Mouse (Mus musculus): Measurements from ENCODE around the gene Gm28038. TPM values are rescaled to one million over a fixed set of nuclear protein-coding genes. Genes with fewer than 3 reads are reported as not detected.

The Gm28038 gene
- polyA plus RNA-seq, 1 experiment from 2014 or later, result not detected

DNA sequence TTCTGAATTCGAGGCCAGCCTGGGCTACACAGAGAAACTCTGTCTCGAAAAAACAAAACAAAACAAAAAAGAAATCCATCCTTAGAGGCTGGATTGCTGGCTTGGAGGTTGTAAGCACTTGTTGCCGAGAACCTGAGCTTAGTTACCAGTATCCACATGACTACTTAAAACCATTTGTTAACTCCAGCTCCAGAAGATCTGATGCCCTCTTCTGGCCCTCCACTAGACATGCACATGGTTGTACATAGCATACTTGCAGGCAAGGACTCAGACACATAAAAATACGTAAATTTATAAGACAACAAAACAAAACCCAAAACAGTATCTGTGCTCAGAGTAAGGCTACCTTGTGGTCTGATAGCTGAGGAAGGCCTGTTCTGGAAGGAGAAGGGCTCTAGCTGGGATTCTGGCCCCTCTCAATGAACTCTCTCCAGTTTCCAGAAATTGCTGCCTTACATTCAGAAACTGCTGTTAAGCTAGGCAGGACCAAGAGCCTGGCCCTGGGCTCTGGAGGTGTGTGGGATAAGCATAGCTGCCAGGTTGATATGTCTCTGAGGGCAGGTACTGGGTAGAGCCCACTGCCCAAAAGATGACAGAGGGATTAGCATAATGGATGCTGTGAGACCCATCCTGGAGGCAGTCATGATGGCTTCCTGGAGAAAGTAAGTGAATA lies 19.6 kb upstream of the Gm28038 start:
- Histone ChIP-seq H3K36me3 (ENCODE audit: control insufficient read depth, insufficient read depth) (peaks cover 71% of the 10 kb centered on the region), H3K9me3 (ENCODE audit: control insufficient read depth) (no peaks in the 10 kb centered on the region), H3K9ac (ENCODE audit: low read depth, low read length) (no peak overlapping the region), H3K4me2 (replicated peaks; ENCODE audit: low read depth) (no peak overlapping the region), H3K27me3 (replicated peaks; ENCODE audit: control insufficient read depth, insufficient read depth, low read length) (no peaks in the 10 kb centered on the region), H3K27ac (ENCODE audit: low read depth, low read length) (no peak overlapping the region), H3K4me1 (replicated peaks; ENCODE audit: control insufficient read depth, insufficient read depth, low read length) (0 out of 2 replicates have a peak, but pooled peaks cover 3% of the 10 kb centered on the region), H3K4me3 (ENCODE audit: low read depth, low read length) (no peak overlapping the region)
- no peak for ATAC-seq
- peak; percentile 47 for TF ChIP-seq CTCF (IDR thresholded peaks at IDR 0.05; ENCODE audit: low read depth)
- WGBS, result 84% methylated on average over 4 of the region's 4 CpGs

GRCm38 (mm10) chr2:30261921-30262839 lies 18.7 kb upstream of the Gm28038 start:
- peak overlapping the region; percentile 51 for H3K27ac ChIP-seq (ENCODE audit: low read depth, low read length)
- no peak for TF ChIP-seq CTCF (IDR thresholded peaks at IDR 0.05; ENCODE audit: low read depth)
- no peak overlapping the region for H3K4me3 ChIP-seq (ENCODE audit: low read depth, low read length)
- no peak overlapping the region for H3K9ac ChIP-seq (ENCODE audit: low read depth, low read length)
- H3K9me3 ChIP-seq (ENCODE audit: control insufficient read depth), result no peaks in the 10 kb centered on the region
- ATAC-seq, result no peak
- no peak overlapping the region for H3K4me2 ChIP-seq (replicated peaks; ENCODE audit: low read depth)
- no peaks in the 10 kb centered on the region for H3K27me3 ChIP-seq (replicated peaks; ENCODE audit: control insufficient read depth, insufficient read depth, low read length)
- 0 out of 2 replicates have a peak, but pooled peaks cover 12% of the 10 kb centered on the region for H3K4me1 ChIP-seq (replicated peaks; ENCODE audit: control insufficient read depth, insufficient read depth, low read length)
- WGBS, result 92% methylated on average over 18 of the region's 18 CpGs
- peaks cover 61% of the 10 kb centered on the region for H3K36me3 ChIP-seq (ENCODE audit: control insufficient read depth, insufficient read depth)

GRCm38 (mm10) chr2:30262840-30263441 lies 17.9 kb upstream of the Gm28038 start:
- Histone ChIP-seq H3K4me2 (replicated peaks; ENCODE audit: low read depth) (no peak overlapping the region), H3K27ac (ENCODE audit: low read depth, low read length) (no peak overlapping the region), H3K9ac (ENCODE audit: low read depth, low read length) (no peak overlapping the region), H3K27me3 (replicated peaks; ENCODE audit: control insufficient read depth, insufficient read depth, low read length) (no peaks in the 10 kb centered on the region), H3K4me1 (replicated peaks; ENCODE audit: control insufficient read depth, insufficient read depth, low read length) (0 out of 2 replicates have a peak, but pooled peaks cover 12% of the 10 kb centered on the region), H3K4me3 (ENCODE audit: low read depth, low read length) (no peak overlapping the region), H3K36me3 (ENCODE audit: control insufficient read depth, insufficient read depth) (peaks cover 54% of the 10 kb centered on the region), H3K9me3 (ENCODE audit: control insufficient read depth) (no peaks in the 10 kb centered on the region)
- 66% methylated on average over 4 of the region's 4 CpGs for WGBS
- TF ChIP-seq CTCF (IDR thresholded peaks at IDR 0.05; ENCODE audit: low read depth), result no peak
- no peak for ATAC-seq

DNA sequence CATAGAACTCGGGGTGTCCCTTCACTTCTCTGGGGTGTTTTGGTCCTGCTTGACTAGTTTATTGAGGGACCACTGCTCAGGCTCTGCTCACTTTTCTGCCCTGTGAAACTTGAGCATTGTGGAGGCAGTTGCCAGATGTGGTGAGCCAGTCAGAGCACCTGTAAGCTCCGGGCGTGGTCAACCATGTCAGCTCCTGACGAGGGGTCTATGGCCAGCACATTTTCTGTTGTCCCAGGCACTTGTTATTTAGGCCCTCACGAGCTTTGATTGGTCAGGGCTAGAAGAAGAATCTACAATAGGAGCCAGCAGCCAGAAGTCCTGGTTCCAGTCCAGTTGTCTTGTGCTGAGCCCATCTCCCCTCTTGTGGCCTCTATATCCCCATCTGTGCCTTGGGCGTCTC lies 17.0 kb upstream of the Gm28038 start:
- Histone ChIP-seq H3K4me2 (replicated peaks; ENCODE audit: low read depth) (no peak overlapping the region), H3K4me1 (replicated peaks; ENCODE audit: control insufficient read depth, insufficient read depth, low read length) (0 out of 2 replicates have a peak, but pooled peaks cover 12% of the 10 kb centered on the region), H3K27me3 (replicated peaks; ENCODE audit: control insufficient read depth, insufficient read depth, low read length) (no peaks in the 10 kb centered on the region), H3K27ac (ENCODE audit: low read depth, low read length) (no peak overlapping the region), H3K36me3 (ENCODE audit: control insufficient read depth, insufficient read depth) (peaks cover 50% of the 10 kb centered on the region), H3K9ac (ENCODE audit: low read depth, low read length) (no peak overlapping the region), H3K4me3 (ENCODE audit: low read depth, low read length) (no peak overlapping the region), H3K9me3 (ENCODE audit: control insufficient read depth) (no peaks in the 10 kb centered on the region)
- WGBS, result 87% methylated on average over 6 of the region's 6 CpGs
- TF ChIP-seq CTCF (IDR thresholded peaks at IDR 0.05; ENCODE audit: low read depth), result no peak
- no peak for ATAC-seq

- Histone ChIP-seq H3K4me2 (replicated peaks; ENCODE audit: low read depth) (no peak overlapping the region), H3K9me3 (ENCODE audit: control insufficient read depth) (no peaks in the 10 kb centered on the region), H3K27ac (ENCODE audit: low read depth, low read length) (peak overlapping the region; percentile 79), H3K4me1 (replicated peaks; ENCODE audit: control insufficient read depth, insufficient read depth, low read length) (0 out of 2 replicates have a peak, but pooled peaks cover 12% of the 10 kb centered on the region), H3K36me3 (ENCODE audit: control insufficient read depth, insufficient read depth) (peaks cover 40% of the 10 kb centered on the region), H3K9ac (ENCODE audit: low read depth, low read length) (no peak overlapping the region; the same call in 1 of the 2 replicates), H3K27me3 (replicated peaks; ENCODE audit: control insufficient read depth, insufficient read depth, low read length) (no peaks in the 10 kb centered on the region), H3K4me3 (ENCODE audit: low read depth, low read length) (no peak overlapping the region)
- WGBS, result 53% methylated on average over 7 of the region's 7 CpGs
- TF ChIP-seq CTCF (IDR thresholded peaks at IDR 0.05; ENCODE audit: low read depth), result no peak
- ATAC-seq, result no peak
These were observed 15.9 kb upstream of the Gm28038 start for GRCm38 (mm10) chr2:30264671-30265519.
